Mouse (Mus musculus) brain, embryonic 14.5 days (tissue): ENCODE measurements around the gene H2al1a.
"Not testable (repeated sequence)": the region's sequence is repeated elsewhere in the genome, so short reads cannot be mapped to it uniquely, and the experiment has no call there.

Experiments used
- CTCF ChIP-seq: fragments of 200-500 bp; IDR thresholded peaks from 2 replicates; pipeline ENCODE4 v1.5.1; 2012; ENCODE audit warnings: inconsistent platforms, mild to moderate bottlenecking, moderate library complexity, borderline replicate concordance; ENCODE audit not compliant: insufficient read depth, insufficient read length; ENCODE audit errors: extremely low read depth
- POLR2A ChIP-seq: fragments of 200-500 bp; IDR thresholded peaks from 2 replicates; pipeline ENCODE4 v1.6.1; 2012; ENCODE audit warnings: mild to moderate bottlenecking, inconsistent platforms, borderline replicate concordance; ENCODE audit not compliant: poor library complexity, insufficient read depth, insufficient read length, severe bottlenecking; ENCODE audit errors: extremely low read depth

GRCm38 (mm10) chrX:11302132-11302531 lies 3.1 kb downstream of the H2al1a start, which contains the start of gene H2al1b:
- TF ChIP-seq CTCF, POLR2A: not testable (repeated sequence)
